Mouse (Mus musculus): Measurements from ENCODE around the gene Zcchc14. TPM values are rescaled to one million over a fixed set of nuclear protein-coding genes. Genes with fewer than 3 reads are reported as not detected.
A peak's percentile ranks its signal among the peaks of the same experiment; 100 is the strongest.

Gene Zcchc14
- total and polyA plus RNA-seq, 3 experiments, result not detected

DNA sequence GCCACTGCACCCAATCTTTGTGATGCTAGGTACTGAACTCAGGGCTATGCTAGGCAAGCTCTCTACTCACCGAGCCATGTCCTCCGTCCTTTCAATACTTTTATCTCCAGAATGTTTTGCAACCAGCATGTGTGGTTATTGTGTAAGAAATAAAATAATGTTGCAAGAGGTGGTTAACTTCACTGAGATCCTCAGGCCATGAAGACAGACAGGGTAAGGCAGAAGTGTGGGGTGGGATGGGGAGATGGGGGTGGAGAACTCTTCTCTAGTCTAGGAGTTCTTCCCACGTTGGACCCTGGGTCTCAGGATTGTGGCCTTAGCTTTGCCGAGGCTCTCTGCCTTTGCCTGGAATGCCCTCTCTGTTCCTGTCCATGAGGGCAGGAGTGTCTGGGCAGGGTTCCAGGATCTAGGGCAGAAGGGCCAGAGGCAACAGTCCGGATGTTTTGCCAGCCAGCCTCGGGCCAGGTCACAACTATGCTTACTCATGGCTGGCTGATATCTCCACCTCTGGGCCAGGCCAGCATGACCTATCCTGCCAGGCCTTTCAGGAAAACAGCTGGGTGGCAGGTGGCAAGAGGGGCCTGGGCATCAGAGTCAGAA, 43.0 kb upstream of the Zcchc14 start:
- H3K4me2 ChIP-seq (ENCODE audit: insufficient read depth, low read depth, poor library complexity, severe bottlenecking), result no peak overlapping the region
- in situ Hi-C loops (cut with MboI; ENCODE audit: low pct_ligation_motif_present, low pct_unique_long_range_greater_than_20kb, low sequenced_read_pairs) (loop anchor here (5.0 kb wide), 1 partner anchor 57 kb away; no protein-coding TSS in a partner anchor), dilution Hi-C loops (cut with MboI; ENCODE audit: extremely low pct_ligation_motif_present, extremely low pct_unique_long_range_greater_than_20kb, low sequenced_read_pairs) (no loop called here)
- no peaks in the 10 kb centered on the region for H3K36me3 ChIP-seq (replicated peaks in 1 of 2; ENCODE audit: control insufficient read depth in 1 of 2, insufficient read depth in 1 of 2, low read length in 1 of 2)
- H3K9me3 ChIP-seq (replicated peaks; ENCODE audit: low read length), result peaks cover 25% of the 10 kb centered on the region
- no peaks in the 10 kb centered on the region for H3K79me2 ChIP-seq (replicated peaks; ENCODE audit: control insufficient read depth, extremely low read depth, insufficient read depth, poor library complexity, severe bottlenecking)
- H3K4me3 ChIP-seq (replicated peaks in 1 of 3; ENCODE audit: low read depth in 2 of 3, low read length in 2 of 3, poor library complexity in 1 of 3), result no peak overlapping the region
- peaks cover 10 to 14% of the 10 kb centered on the region in 2 experiments for H3K4me1 ChIP-seq (ENCODE audit: control insufficient read depth in 1 of 2, insufficient read depth in 2 of 2)
- no peak for DNase-seq (ENCODE audit: extremely low read depth)
- H3K9ac ChIP-seq (ENCODE audit: insufficient read depth, low read depth), result no peak overlapping the region
- H3K27me3 ChIP-seq (replicated peaks), result peaks cover 58% of the 10 kb centered on the region
- TF ChIP-seq ZC3H11A (IDR thresholded peaks at IDR 0.05; ENCODE audit: low read depth, low read length) (no peak), CHD1 (IDR thresholded peaks at IDR 0.05; ENCODE audit: low read depth, low read length) (no peak), SIN3A (IDR thresholded peaks at IDR 0.05; ENCODE audit: low read length) (no peak), RCOR1 (conservative IDR thresholded peaks at IDR 0.05; ENCODE audit: low read depth, low read length) (no peak), ZKSCAN1 (IDR thresholded peaks at IDR 0.05; ENCODE audit: borderline replicate concordance, low read depth, low read length) (no peak), GABPA (IDR thresholded peaks at IDR 0.05; ENCODE audit: insufficient replicate concordance, low read depth, low read length) (no peak), MAFK (IDR thresholded peaks at IDR 0.05; ENCODE audit: insufficient replicate concordance, low read length) (no peak), ELF1 (IDR thresholded peaks at IDR 0.05; ENCODE audit: low read depth, low read length) (no peak), IRF4 (IDR thresholded peaks at IDR 0.05; ENCODE audit: low read depth, low read length) (no peak)
- no peak overlapping the region for H3K27ac ChIP-seq (ENCODE audit: insufficient read depth, low read depth)

DNA sequence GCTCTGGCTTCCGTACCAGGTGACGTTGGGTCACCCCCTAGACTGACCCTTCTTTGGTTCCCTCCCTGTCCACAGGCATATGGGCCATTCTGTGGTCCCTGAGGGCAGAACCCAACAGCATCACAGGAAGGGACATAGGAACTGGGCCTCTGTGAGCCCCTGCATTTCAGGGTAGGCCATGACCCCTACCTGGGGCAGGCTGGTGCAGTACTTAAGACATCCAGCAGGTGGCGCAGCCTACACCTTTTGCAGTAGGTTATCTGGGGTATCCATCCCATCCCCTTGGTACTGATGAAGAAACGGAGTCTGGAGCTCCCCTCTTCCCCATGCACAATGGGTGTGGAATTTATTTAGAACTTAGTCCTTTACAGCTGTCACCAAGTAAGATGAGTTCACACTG, 41.8 kb upstream of the Zcchc14 start:
- Histone ChIP-seq H3K4me3 (replicated peaks in 1 of 3; ENCODE audit: low read depth in 2 of 3, low read length in 2 of 3, poor library complexity in 1 of 3) (no peak overlapping the region), H3K4me1 (ENCODE audit: control insufficient read depth in 1 of 2, insufficient read depth in 2 of 2) (peaks cover 13 to 14% of the 10 kb centered on the region in 2 experiments), H3K27ac (ENCODE audit: insufficient read depth, low read depth) (no peak overlapping the region), H3K9ac (ENCODE audit: insufficient read depth, low read depth) (no peak overlapping the region), H3K9me3 (replicated peaks; ENCODE audit: low read length) (peaks cover 19% of the 10 kb centered on the region), H3K36me3 (replicated peaks in 1 of 2; ENCODE audit: control insufficient read depth in 1 of 2, insufficient read depth in 1 of 2, low read length in 1 of 2) (no peaks in the 10 kb centered on the region), H3K27me3 (replicated peaks) (peaks cover 55% of the 10 kb centered on the region), H3K79me2 (replicated peaks; ENCODE audit: control insufficient read depth, extremely low read depth, insufficient read depth, poor library complexity, severe bottlenecking) (no peaks in the 10 kb centered on the region), H3K4me2 (ENCODE audit: insufficient read depth, low read depth, poor library complexity, severe bottlenecking) (no peak overlapping the region)
- in situ Hi-C loops (cut with MboI; ENCODE audit: low pct_ligation_motif_present, low pct_unique_long_range_greater_than_20kb, low sequenced_read_pairs) (no loop called here), dilution Hi-C loops (cut with MboI; ENCODE audit: extremely low pct_ligation_motif_present, extremely low pct_unique_long_range_greater_than_20kb, low sequenced_read_pairs) (no loop called here)
- DNase-seq (ENCODE audit: extremely low read depth), result peak; percentile 40
- TF ChIP-seq SMC3 (IDR thresholded peaks at IDR 0.05; ENCODE audit: low read depth, low read length) (peak; percentile 68), JUN (IDR thresholded peaks at IDR 0.05; ENCODE audit: insufficient read depth, low read depth, low read length) (no peak), CHD1 (IDR thresholded peaks at IDR 0.05; ENCODE audit: low read depth, low read length) (no peak), ZMIZ1 (IDR thresholded peaks at IDR 0.05; ENCODE audit: low read depth, low read length) (no peak), MAFK (IDR thresholded peaks at IDR 0.05; ENCODE audit: insufficient replicate concordance, low read length) (no peak), UBTF (IDR thresholded peaks at IDR 0.05; ENCODE audit: low read depth, low read length) (no peak), MAZ (IDR thresholded peaks at IDR 0.05; ENCODE audit: low read depth, low read length) (no peak), ZKSCAN1 (IDR thresholded peaks at IDR 0.05; ENCODE audit: borderline replicate concordance, low read depth, low read length) (no peak), MEF2A (IDR thresholded peaks at IDR 0.05; ENCODE audit: borderline replicate concordance, low read depth, low read length) (no peak), ELF1 (IDR thresholded peaks at IDR 0.05; ENCODE audit: low read depth, low read length) (no peak), TCF12 (IDR thresholded peaks at IDR 0.05; ENCODE audit: low read depth, low read length) (no peak), HCFC1 (IDR thresholded peaks at IDR 0.05; ENCODE audit: low read depth, low read length) (no peak), RAD21 (IDR thresholded peaks at IDR 0.05; ENCODE audit: low read depth, low read length) (peak; percentile 45), ETS1 (conservative IDR thresholded peaks at IDR 0.05; ENCODE audit: low read depth, low read length) (no peak), KAT2A (IDR thresholded peaks at IDR 0.05; ENCODE audit: insufficient replicate concordance, low read length) (no peak), MYC (IDR thresholded peaks at IDR 0.05; ENCODE audit: low read depth, low read length) (no peak), CTCF (conservative IDR thresholded peaks at IDR 0.05 in 1 of 2, IDR thresholded peaks at IDR 0.05 in 1 of 2; ENCODE audit: low read depth in 2 of 2, low read length in 2 of 2) (peak; percentile 72 to 99), SIN3A (IDR thresholded peaks at IDR 0.05; ENCODE audit: low read length) (no peak), POLR2AphosphoS2 (IDR thresholded peaks at IDR 0.05; ENCODE audit: low read depth, low read length) (no peak), EP300 (IDR thresholded peaks at IDR 0.05; ENCODE audit: low read length) (no peak), TBP (conservative IDR thresholded peaks at IDR 0.05; ENCODE audit: low read depth, low read length) (no peak)

Data from CH12.LX (cell line).